Mouse (Mus musculus): Measurements from ENCODE around the gene Prpf4b.

GRCm38 (mm10) chr13:34851191-34851784 lies 23.8 kb upstream of the Prpf4b start:
- TF ChIP-seq CTCF (IDR thresholded peaks at IDR 0.05; ENCODE audit: control insufficient read depth, insufficient read depth, low read length) (no peak), POLR2A (IDR thresholded peaks at IDR 0.05; ENCODE audit: borderline replicate concordance, control insufficient read depth, low read depth, low read length) (no peak)

Data from bone marrow, adult 2 months (tissue).